Mouse (Mus musculus) G1E (cell line): ENCODE results near the gene Csnk2a2. TPM values are rescaled to one million over a fixed set of nuclear protein-coding genes. Genes with fewer than 3 reads are reported as not detected.
A peak's percentile ranks its signal among the peaks of the same experiment; 100 is the strongest.

Experiments
- ATAC-seq: 2 replicates; pipeline ENCODE4 v1.8.0; 2016; ENCODE audit warnings: mild to moderate bottlenecking; ENCODE audit not compliant: insufficient number of reproducible peaks, poor library complexity, low FRiP score, severe bottlenecking; ENCODE audit errors: extremely low read depth
- DNase-seq: peaks from one replicate; pipeline ENCODE4 v3.0.0; 2012; ENCODE audit warnings: low spot score
- H3K27me3 ChIP-seq: 2 replicates; pipeline ENCODE4 v1.6.1; 2012; ENCODE audit warnings: mild to moderate bottlenecking, low read length, inconsistent platforms; ENCODE audit not compliant: insufficient read depth
- H3K36me3 ChIP-seq: replicated peaks from 2 replicates; pipeline ENCODE3; 2012; ENCODE audit warnings: mild to moderate bottlenecking, inconsistent platforms
- H3K4me1 ChIP-seq: 2 replicates; pipeline ENCODE4 v1.6.1; 2012; ENCODE audit warnings: low read depth, low read length, inconsistent platforms, mixed read lengths; ENCODE audit not compliant: insufficient read depth
- H3K4me3 ChIP-seq: 2 replicates; pipeline ENCODE4 v1.5.1; 2012; ENCODE audit warnings: low read depth, mild to moderate bottlenecking, inconsistent platforms, low read length, moderate library complexity, mixed read lengths
- H3K9me3 ChIP-seq: replicated peaks from 2 replicates; pipeline ENCODE4 v1.6.1; 2012; ENCODE audit warnings: inconsistent platforms
- CTCF ChIP-seq: IDR thresholded peaks from 2 replicates; pipeline ENCODE4 v1.5.1; 2012; ENCODE audit warnings: low read depth, low read length, inconsistent platforms, mixed read lengths
- GATA1 ChIP-seq: IDR thresholded peaks from 2 replicates; pipeline ENCODE4 v1.6.1; 2012; ENCODE audit warnings: borderline replicate concordance, low read length, inconsistent platforms, mixed read lengths
- GATA2 ChIP-seq: IDR thresholded peaks from 2 replicates; pipeline ENCODE4 v1.6.1; 2012; ENCODE audit warnings: low read depth, low read length, inconsistent platforms, borderline replicate concordance
- POLR2AphosphoS5 ChIP-seq: IDR thresholded peaks from 2 replicates; pipeline ENCODE4 v1.6.1; 2012; ENCODE audit warnings: low read depth, low read length, inconsistent platforms; ENCODE audit not compliant: insufficient replicate concordance
- TAL1 ChIP-seq: conservative IDR thresholded peaks from 2 replicates; pipeline ENCODE4 v1.6.1; 2012; ENCODE audit warnings: low read depth, low read length, inconsistent platforms, mixed read lengths
- polyA plus RNA-seq: library from polyadenylated mRNA; stranded (reverse); fragments of >175 nt; gene quantifications from 2 replicates; pipeline ENCODE4 v1.2.3, GENCODE M21; 2012
- total RNA-seq, 2 experiments: library from RNA; stranded (forward) in 1 of 2; stranded (reverse) in 1 of 2; fragments of 200-1000 nt in 1 of 2; fragments of >200 nt in 1 of 2; fragmentation: Nextera tagmentation in 1 of 2; gene quantifications; 2 replicates each; pipeline ENCODE4 v1.2.3; 2014 to 2017

Csnk2a2 gene
- total and polyA plus RNA-seq, 3 experiments, result 30.8 to 300 (median 45.0) TPM

- TF ChIP-seq TAL1 (peak; percentile 65), POLR2AphosphoS5 (no peak), GATA2 (no peak), CTCF (no peak), GATA1 (no peak)
- no peak for ATAC-seq
- no peak for DNase-seq
Observed at GRCm38 (mm10) chr8:95439421-95439820, 50.4 kb downstream of the Csnk2a2 start.

GRCm38 (mm10) chr8:95437341-95437992, 52.4 kb downstream of the Csnk2a2 start:
- Histone ChIP-seq H3K4me1 (peaks cover 73% of the 10 kb centered on the region), H3K9me3 (no peaks in the 10 kb centered on the region), H3K4me3 (no peak overlapping the region; the same call in 1 of the 2 replicates), H3K36me3 (peaks cover 4% of the 10 kb centered on the region), H3K27me3 (no peaks in the 10 kb centered on the region)
- DNase-seq (no peak), ATAC-seq (no peak)
- TF ChIP-seq GATA2 (no peak), TAL1 (no peak), GATA1 (no peak), POLR2AphosphoS5 (no peak), CTCF (no peak)

More at GRCm38 (mm10) chr8:95439421-95439820, 50.4 kb downstream of the Csnk2a2 start:
- Histone ChIP-seq H3K9me3 (no peaks in the 10 kb centered on the region), H3K27me3 (no peaks in the 10 kb centered on the region), H3K4me1 (peaks cover 55% of the 10 kb centered on the region), H3K36me3 (no peaks in the 10 kb centered on the region), H3K4me3 (no peak overlapping the region)

- no peak for ATAC-seq
- Histone ChIP-seq H3K4me3 (no peak overlapping the region), H3K36me3 (peaks cover 17% of the 10 kb centered on the region), H3K4me1 (peaks cover 72% of the 10 kb centered on the region), H3K27me3 (no peaks in the 10 kb centered on the region), H3K9me3 (no peaks in the 10 kb centered on the region)
- no peak for TF ChIP-seq GATA2
- no peak for TF ChIP-seq POLR2AphosphoS5
- no peak for TF ChIP-seq CTCF
- no peak for TF ChIP-seq GATA1
- TF ChIP-seq TAL1, result no peak
- no peak for DNase-seq
Observed at GRCm38 (mm10) chr8:95435930-95436329, 53.9 kb downstream of the Csnk2a2 start.

GRCm38 (mm10) chr8:95435471-95435870, 54.4 kb downstream of the Csnk2a2 start:
- no peak overlapping the region; the same call in 1 of the 2 replicates for H3K4me3 ChIP-seq
- no peak for ATAC-seq
- no peak for TF ChIP-seq POLR2AphosphoS5
- TF ChIP-seq CTCF, result no peak

GRCm38 (mm10) chr8:95434686-95435439, 55.0 kb downstream of the Csnk2a2 start, which contains the start of gene Cfap20:
Gene Cfap20, minus strand, starts transcription at chr8:95434869.
- Histone ChIP-seq H3K36me3 (peaks cover 25% of the 10 kb centered on the region), H3K9me3 (no peaks in the 10 kb centered on the region), H3K4me3 (peak within 1 kb of the TSS; percentile 97), H3K27me3 (no peaks in the 10 kb centered on the region), H3K4me1 (peaks cover 70% of the 10 kb centered on the region)
- ATAC-seq (peak; percentile 94), DNase-seq (peak; percentile 87)
- TF ChIP-seq POLR2AphosphoS5 (no peak), GATA1 (no peak), GATA2 (no peak), CTCF (no peak), TAL1 (no peak)

More at GRCm38 (mm10) chr8:95435471-95435870, 54.4 kb downstream of the Csnk2a2 start:
- DNase-seq, result no peak
- Histone ChIP-seq H3K4me1 (peaks cover 71% of the 10 kb centered on the region), H3K36me3 (peaks cover 21% of the 10 kb centered on the region), H3K27me3 (no peaks in the 10 kb centered on the region), H3K9me3 (no peaks in the 10 kb centered on the region)

GRCm38 (mm10) chr8:95434233-95434632, 55.6 kb downstream of the Csnk2a2 start:
- Histone ChIP-seq H3K9me3 (no peaks in the 10 kb centered on the region), H3K27me3 (no peaks in the 10 kb centered on the region), H3K36me3 (peaks cover 32% of the 10 kb centered on the region), H3K4me1 (peaks cover 69% of the 10 kb centered on the region), H3K4me3 (peak overlapping the region; percentile 97)
- TF ChIP-seq POLR2AphosphoS5, result no peak
- no peak for TF ChIP-seq GATA2
- no peak for TF ChIP-seq GATA1
- TF ChIP-seq TAL1, result no peak
- TF ChIP-seq CTCF, result no peak
- no peak for ATAC-seq
- peak; percentile 19 for DNase-seq
